Mouse (Mus musculus) effector memory CD4-positive, alpha-beta T cell, adult 5 months (primary cell): ENCODE data around the gene Atp5d. TPM values are rescaled to one million over a fixed set of nuclear protein-coding genes. Genes with fewer than 3 reads are reported as not detected.

ENCODE experiments used
- polyA plus RNA-seq: library from polyadenylated mRNA; unstranded; fragments of 100-300 nt; shearing (Covaris generic); gene quantifications from one replicate; pipeline ENCODE4 v1.2.1, GENCODE M21; 2017

The Atp5d gene
- 431 TPM for polyA plus RNA-seq

GRCm38 (mm10) chr10:80138553-80139438 is at the start of gene Atp5d:
Gene Atp5d (plus strand): TSS chr10:80138632.

GRCm38 (mm10) chr10:80105460-80105859 is 33.0 kb upstream of the Atp5d start, which contains the start of gene Sbno2:
Gene Sbno2 (minus strand): TSS chr10:80105571.

GRCm38 (mm10) chr10:80115290-80115943 is 23.0 kb upstream of the Atp5d start, which contains the start of gene Stk11:
Gene Stk11 (plus strand): TSS chr10:80115803.

GRCm38 (mm10) chr10:80140666-80141035 is 2.2 kb downstream of the Atp5d start, which contains the start of gene Cbarp:
Gene Cbarp (minus strand): TSS chr10:80140835.

GRCm38 (mm10) chr10:80147719-80148601 is 9.5 kb downstream of the Atp5d start, which contains the start of gene Midn:
Gene Midn (plus strand): TSS chr10:80148272.

GRCm38 (mm10) chr10:80165392-80166128 is 27.1 kb downstream of the Atp5d start, which contains the start of gene Cirbp:
Gene Cirbp (plus strand): TSS chr10:80165985.

GRCm38 (mm10) chr10:80172527-80173292 is 34.3 kb downstream of the Atp5d start, which contains the start of gene 1600002K03Rik:
Gene 1600002K03Rik (plus strand): TSS chr10:80172944.

GRCm38 (mm10) chr10:80179068-80180051 is 40.9 kb downstream of the Atp5d start, which contains the start of gene Efna2:
Gene Efna2 (plus strand): TSS chr10:80179482.

Other genes starting within 250 kb of the Atp5d start
- not detected for gene Cfd, start 247.8 kb upstream of the Atp5d start, polyA plus RNA-seq
- gene Med16, start 229.7 kb upstream of the Atp5d start, polyA plus RNA-seq = 31.9 TPM
- 11.6 TPM for gene Gm26602, start 227.8 kb upstream of the Atp5d start, polyA plus RNA-seq
- 0.26 TPM for gene Kiss1r, start 221.7 kb upstream of the Atp5d start, polyA plus RNA-seq
- gene R3hdm4, start 217.4 kb upstream of the Atp5d start, polyA plus RNA-seq = 113 TPM
- 10.6 TPM for gene Arid3a, start 211.6 kb upstream of the Atp5d start, polyA plus RNA-seq
- gene Wdr18, start 178.5 kb upstream of the Atp5d start, polyA plus RNA-seq = 55.5 TPM
- gene Grin3b, start 167.9 kb upstream of the Atp5d start, polyA plus RNA-seq = not detected
- 28.1 TPM for gene Tmem259, start 154.3 kb upstream of the Atp5d start, polyA plus RNA-seq
- gene Cnn2, start 150.0 kb upstream of the Atp5d start, polyA plus RNA-seq = 501 TPM
- 52.9 TPM for gene Abca7, start 142.1 kb upstream of the Atp5d start, polyA plus RNA-seq
- 733 TPM for gene Arhgap45, start 122.0 kb upstream of the Atp5d start, polyA plus RNA-seq
- gene Polr2e, start 98.8 kb upstream of the Atp5d start, polyA plus RNA-seq = 112 TPM
- 368 TPM for gene Gpx4, start 91.5 kb upstream of the Atp5d start, polyA plus RNA-seq
- 62.6 TPM for gene Sbno2, start 33.1 kb upstream of the Atp5d start, polyA plus RNA-seq
- 79.3 TPM for gene Stk11, start 22.8 kb upstream of the Atp5d start, polyA plus RNA-seq
- gene Cbarp, start 2.2 kb downstream of the Atp5d start, polyA plus RNA-seq = 18.9 TPM
- gene Midn, start 9.6 kb downstream of the Atp5d start, polyA plus RNA-seq = 7.3 TPM
- 244 TPM for gene Cirbp, start 27.4 kb downstream of the Atp5d start, polyA plus RNA-seq
- 17.4 TPM for gene 1600002K03Rik, start 34.3 kb downstream of the Atp5d start, polyA plus RNA-seq
- gene Efna2, start 40.9 kb downstream of the Atp5d start, polyA plus RNA-seq = not detected
- gene Mum1, start 87.8 kb downstream of the Atp5d start, polyA plus RNA-seq = 75.3 TPM
- 146 TPM for gene Ndufs7, start 110.5 kb downstream of the Atp5d start, polyA plus RNA-seq
- gene Gamt, start 122.4 kb downstream of the Atp5d start, polyA plus RNA-seq = 0.39 TPM
- 91.1 TPM for gene Dazap1, start 122.9 kb downstream of the Atp5d start, polyA plus RNA-seq
- gene Rps15, start 153.8 kb downstream of the Atp5d start, polyA plus RNA-seq = 817 TPM
- gene Apc2, start 157.3 kb downstream of the Atp5d start, polyA plus RNA-seq = not detected
- gene 2310011J03Rik, start 181.9 kb downstream of the Atp5d start, polyA plus RNA-seq = 25.5 TPM
- 4.1 TPM for gene Pcsk4, start 190.9 kb downstream of the Atp5d start, polyA plus RNA-seq
- not detected for gene Reep6, start 191.3 kb downstream of the Atp5d start, polyA plus RNA-seq
- not detected for gene Adamtsl5, start 209.8 kb downstream of the Atp5d start, polyA plus RNA-seq
- not detected for gene Plk5, start 217.8 kb downstream of the Atp5d start, polyA plus RNA-seq
- 9.1 TPM for gene Mex3d, start 249.0 kb downstream of the Atp5d start, polyA plus RNA-seq